In the genomic region with DNA sequence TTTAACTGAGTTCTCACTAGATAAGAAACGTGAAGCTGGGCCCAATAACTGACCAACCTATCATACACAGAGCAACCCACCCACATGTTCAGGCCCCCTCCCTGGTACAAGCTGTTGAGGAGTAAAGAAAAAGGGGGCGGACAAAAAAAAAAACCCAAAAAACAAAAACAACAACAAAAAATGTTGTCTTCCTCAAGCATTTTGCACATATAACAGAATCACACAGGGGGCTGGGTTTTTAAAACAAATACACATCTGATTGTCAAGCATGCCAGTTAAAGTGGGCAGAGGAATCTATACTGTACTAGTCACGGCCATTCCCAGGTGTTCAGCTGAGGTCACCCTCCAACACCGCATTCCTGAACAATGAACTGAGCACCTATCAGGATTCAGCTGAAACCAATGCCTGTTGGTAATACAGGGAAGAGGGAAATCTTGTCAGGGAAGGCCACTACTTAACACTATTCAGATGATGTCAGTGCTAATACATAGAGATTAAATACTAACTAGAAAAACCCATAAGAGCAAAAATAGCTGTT, we compare ENCODE assay signal across 18 mouse cellular contexts. TPM values are rescaled to one million over a fixed set of nuclear protein-coding genes. Genes with fewer than 3 reads are reported as not detected.
DNase-seq lines count a peak whose midpoint lies in the region; ATAC-seq and TF ChIP-seq lines count a peak whose summit lies in the region.
"Had no signal": no experiment of that assay in that cellular context is flagged by ENCODE, and none has a peak within 500 bp of the region (broad histone marks: within the 10 kb centered on the region; RNA-seq: fewer than 3 reads in every experiment).

No protein-coding gene starts in this region.

- no peak for DNase-seq in gastrocnemius, adult 2 months
- no peak for DNase-seq in gastrocnemius, adult 8-10 months (ENCODE audit: low spot score in 2 of 2)
- DNase-seq in heart, postnatal 25 days (ENCODE audit: low spot score) = no peak
- no peak for DNase-seq in kidney, adult 8-10 months
- DNase-seq in Patski (ENCODE audit: low read depth, low spot score) = no peak
- no peak for DNase-seq in lung, adult 2 months
- DNase-seq: adrenal gland, postnatal 14 days; cerebellum, adult 2 months; cerebellum, postnatal 25 days; layer of hippocampus, adult 9-11 months had no signal

- H3K9ac ChIP-seq in heart, embryonic 14.5 days (ENCODE audit: low read length) = 0 out of 2 replicates have a peak overlapping the region, but pooled peaks have one; percentile 11
- no peak overlapping the region for H3K9ac ChIP-seq in kidney, embryonic 16.5 days (replicated peaks; ENCODE audit: low read length)
- H3K9ac ChIP-seq: embryonic facial prominence, embryonic 13.5 days; forebrain, embryonic 13.5 days; hindbrain, embryonic 14.5 days; limb, embryonic 15.5 days; liver, embryonic 14.5 days had no signal

- intact Hi-C loops in gastrocnemius, adult 2 months (cut with DNase I) = no loop called here
- intact Hi-C loops in heart, postnatal 25 days (cut with DNase I) = loop anchor here (2.0 kb wide), 1 partner anchor 15 kb away; no protein-coding TSS in a partner anchor

- WGBS in heart, embryonic 14.5 days = 59% methylated on average over 4 of the region's 4 CpGs
- WGBS in kidney, embryonic 16.5 days = 74% methylated on average over 4 of the region's 4 CpGs
- 83% methylated on average over 4 of the region's 4 CpGs for WGBS in lung, adult 2 months

- no peak overlapping the region for H3K4me3 ChIP-seq in gastrocnemius, adult 2 months
- no peak overlapping the region for H3K4me3 ChIP-seq in heart, embryonic 14.5 days (ENCODE audit: control insufficient read depth in 1 of 2, insufficient read depth in 1 of 2, low read depth in 1 of 2, low read length in 2 of 2)
- no peak overlapping the region for H3K4me3 ChIP-seq in kidney, embryonic 16.5 days (ENCODE audit: low read length)
- no peak overlapping the region for H3K4me3 ChIP-seq in lung, adult 2 months (replicated peaks; ENCODE audit: extremely low read depth, low read depth, low read length)
- H3K4me3 ChIP-seq: embryonic facial prominence, embryonic 13.5 days; forebrain, embryonic 13.5 days; limb, embryonic 15.5 days had no signal

- CTCF ChIA-PET in Patski (lab: Charles Lee) = interaction anchor here (1.1 kb wide), 1 partner anchor 22 kb away, joined by 3 read pairs; no protein-coding TSS in a partner anchor

- in situ Hi-C loops in Patski (cut with MboI; ENCODE audit: low pct_unique_long_range_greater_than_20kb) = no loop called here

- no peak for TF ChIP-seq CTCF in gastrocnemius, adult 2 months (IDR thresholded peaks at IDR 0.05)
- TF ChIP-seq CTCF in Patski (IDR thresholded peaks at IDR 0.05) = no peak
- TF ChIP-seq CTCF in lung, adult 2 months (IDR thresholded peaks at IDR 0.05; ENCODE audit: insufficient read depth, low read length) = no peak

- H3K4me2 ChIP-seq in heart, embryonic 14.5 days (ENCODE audit: low read length) = no peak overlapping the region
- H3K4me2 ChIP-seq in kidney, embryonic 16.5 days (replicated peaks; ENCODE audit: low read depth, low read length) = no peak overlapping the region
- H3K4me2 ChIP-seq: embryonic facial prominence, embryonic 13.5 days; forebrain, embryonic 13.5 days; hindbrain, embryonic 14.5 days; limb, embryonic 15.5 days had no signal

- POLR2A ChIA-PET in Patski (lab: Charles Lee) = no interaction called here

- H3K4me1 ChIP-seq in heart, embryonic 14.5 days (ENCODE audit: control insufficient read depth in 2 of 2, insufficient read depth in 2 of 2, low read length in 2 of 2) = peaks cover 38 to 54% of the 10 kb centered on the region in 2 experiments
- peaks cover 17% of the 10 kb centered on the region; the same call in 1 of the 2 replicates for H3K4me1 ChIP-seq in kidney, embryonic 16.5 days (ENCODE audit: insufficient read depth, low read length)
- H3K4me1 ChIP-seq in lung, adult 2 months (ENCODE audit: control insufficient read depth, insufficient read depth, low read length) = peaks cover 5% of the 10 kb centered on the region
- H3K4me1 ChIP-seq: forebrain, embryonic 13.5 days had no signal

- H3K36me3 ChIP-seq in heart, embryonic 14.5 days (ENCODE audit: control insufficient read depth, insufficient read depth, low read length) = no peaks in the 10 kb centered on the region
- H3K36me3 ChIP-seq in kidney, embryonic 16.5 days (ENCODE audit: insufficient read depth, low read length) = no peaks in the 10 kb centered on the region
- H3K36me3 ChIP-seq: embryonic facial prominence, embryonic 13.5 days; limb, embryonic 15.5 days had no signal

- 0 out of 2 replicates have a peak overlapping the region, but pooled peaks have one; percentile 20 for H3K27ac ChIP-seq in gastrocnemius, adult 2 months
- H3K27ac ChIP-seq in heart, embryonic 14.5 days (replicated peaks in 1 of 2; ENCODE audit: control insufficient read depth in 1 of 2, insufficient read depth in 1 of 2, low read depth in 2 of 2, low read length in 2 of 2) = peak overlapping the region in 1 of 2 experiments; percentile 89; a peak in 2 of 4 replicates
- H3K27ac ChIP-seq in kidney, embryonic 16.5 days (ENCODE audit: low read length) = no peak overlapping the region
- H3K27ac ChIP-seq: embryonic facial prominence, embryonic 13.5 days; forebrain, embryonic 13.5 days; hindbrain, embryonic 14.5 days; limb, embryonic 15.5 days; liver, embryonic 14.5 days; macrophage had no signal

- H3K27me3 ChIP-seq in heart, embryonic 14.5 days (ENCODE audit: control insufficient read depth, insufficient read depth, low read length) = no peaks in the 10 kb centered on the region
- no peaks in the 10 kb centered on the region for H3K27me3 ChIP-seq in kidney, embryonic 16.5 days (ENCODE audit: insufficient read depth, low read length)
- no peaks in the 10 kb centered on the region for H3K27me3 ChIP-seq in Patski
- H3K27me3 ChIP-seq: embryonic facial prominence, embryonic 13.5 days; forebrain, embryonic 13.5 days; limb, embryonic 15.5 days had no signal

- no peaks in the 10 kb centered on the region for H3K9me3 ChIP-seq in heart, embryonic 14.5 days (ENCODE audit: control insufficient read depth, low read length)
- no peaks in the 10 kb centered on the region for H3K9me3 ChIP-seq in kidney, embryonic 16.5 days (ENCODE audit: low read length)
- H3K9me3 ChIP-seq: embryonic facial prominence, embryonic 13.5 days; forebrain, embryonic 13.5 days; limb, embryonic 15.5 days had no signal

- no peak for ATAC-seq in heart, embryonic 14.5 days (ENCODE audit: insufficient number of reproducible peaks, insufficient read depth, low FRiP score, low read depth)
- ATAC-seq in kidney, embryonic 16.5 days (ENCODE audit: low FRiP score, low TSS enrichment) = peak; percentile 57
- ATAC-seq in Patski = peak; percentile 17

- TF ChIP-seq POLR2A in lung, adult 2 months (IDR thresholded peaks at IDR 0.05; ENCODE audit: borderline replicate concordance, extremely low read depth, low read depth, low read length) = no peak

RNA-seq across cellular contexts. Expression of gene Crybg3, which starts 15.0 kb away (rescaled TPM):
- total RNA-seq in gastrocnemius, adult 2 months (2021) = 10 to 100 TPM; 44.3 to 57.6 TPM
- total RNA-seq in gastrocnemius, adult 8-10 months (2022) = 10 to 100 TPM; 24.3 to 38.5 (median 31.2) TPM
- polyA plus RNA-seq in heart, embryonic 14.5 days (2014; fragmentation: Nextera tagmentation; extraction: Ambion mirVana) = 20.5 and 20.9 TPM in 2 replicates
- 10 to 100 TPM; 69.3 to 76.9 TPM for total RNA-seq in heart, postnatal 25 days (2021)
- 7.6 and 8.7 TPM in 2 replicates for polyA plus RNA-seq in kidney, embryonic 16.5 days (2015; fragmentation: Nextera tagmentation; extraction: Ambion mirVana)
- polyA plus RNA-seq in Patski (2021) = 3.5 TPM
- 9.4 and 21.5 TPM in 2 replicates for polyA plus RNA-seq in lung, adult 2 months (2012; rRNA removed)

RNA-seq across cellular contexts. Expression of gene Arl6, which starts 53.4 kb away (rescaled TPM):
- 1 to 10 TPM; 2.3 to 2.6 TPM for total RNA-seq in gastrocnemius, adult 2 months (2021)
- 1 to 10 TPM; 1.3 to 2.9 (median 2.2) TPM for total RNA-seq in gastrocnemius, adult 8-10 months (2022)
- polyA plus RNA-seq in heart, embryonic 14.5 days (2014; fragmentation: Nextera tagmentation; extraction: Ambion mirVana) = 22.6 and 23.7 TPM in 2 replicates
- 1 to 10 TPM; 4.5 to 5.1 TPM for total RNA-seq in heart, postnatal 25 days (2021)
- 34.8 and 38.7 TPM in 2 replicates for polyA plus RNA-seq in kidney, embryonic 16.5 days (2015; fragmentation: Nextera tagmentation; extraction: Ambion mirVana)
- polyA plus RNA-seq in Patski (2021) = 51.8 TPM
- 2.2 and 4.0 TPM in 2 replicates for polyA plus RNA-seq in lung, adult 2 months (2012; rRNA removed)
